Mouse (Mus musculus) kidney, postnatal 4 days (tissue): Measurements from ENCODE around the gene Usp38.
"Not testable (repeated sequence)": the region's sequence is repeated elsewhere in the genome, so short reads cannot be mapped to it uniquely, and the experiment has no call there.

Source experiments
- DNase-seq, 2 experiments: peaks; one replicate each; pipeline ENCODE4 v3.0.0; 2021; ENCODE audit warnings: mixed read lengths in 2 of 2

The Usp38 gene

DNA sequence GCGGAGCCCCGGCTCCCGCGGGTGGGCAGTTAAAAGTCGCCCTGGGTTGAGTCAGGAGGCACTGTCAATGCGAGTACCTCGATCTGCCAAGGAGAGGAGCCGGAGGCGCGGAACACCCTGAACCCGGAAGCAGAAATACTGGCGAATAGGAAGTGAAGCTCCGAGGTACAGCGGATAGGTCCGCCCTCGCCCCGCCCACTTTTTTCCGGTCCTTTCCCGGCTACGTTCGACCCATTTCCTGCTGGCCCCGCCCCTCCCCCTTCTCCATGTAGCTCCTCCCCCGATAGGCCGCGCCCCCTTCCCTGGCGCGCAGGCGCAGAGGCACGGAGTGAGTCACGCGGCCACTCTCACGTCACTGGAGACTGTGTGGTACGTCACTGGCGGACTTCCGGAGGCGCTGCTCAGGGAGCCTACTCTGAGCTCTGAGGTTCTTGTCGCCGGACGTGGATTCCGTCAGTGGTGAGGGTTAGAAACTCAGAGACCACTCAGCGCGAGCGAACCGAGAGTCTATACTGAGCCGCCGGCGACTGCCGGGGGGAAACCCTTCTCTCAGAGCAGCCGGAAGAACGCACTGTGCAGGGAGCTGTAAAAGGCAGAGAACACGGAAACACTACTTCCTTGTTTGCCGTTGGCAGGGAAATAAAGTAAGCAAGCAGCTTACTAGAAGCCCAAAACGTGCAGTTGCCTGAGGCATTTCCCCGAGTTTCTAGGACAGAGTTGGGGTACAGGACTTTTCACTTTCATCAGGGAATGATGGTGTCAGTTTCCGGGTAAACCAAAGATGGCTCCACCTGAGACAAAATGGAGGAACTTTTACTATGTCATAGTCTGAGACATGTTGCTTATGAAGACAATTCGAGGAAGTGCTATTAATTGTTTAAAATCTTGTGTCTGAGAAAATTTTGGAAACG, at the start of gene Usp38:
TSS of gene Usp38 (minus strand) at position 140 of the 911 bp plus-strand sequence.
- DNase-seq: peak; percentile 100

GRCm38 (mm10) chr8:81062566-81062965, 47.8 kb upstream of the Usp38 start:
- no peak for DNase-seq

DNA sequence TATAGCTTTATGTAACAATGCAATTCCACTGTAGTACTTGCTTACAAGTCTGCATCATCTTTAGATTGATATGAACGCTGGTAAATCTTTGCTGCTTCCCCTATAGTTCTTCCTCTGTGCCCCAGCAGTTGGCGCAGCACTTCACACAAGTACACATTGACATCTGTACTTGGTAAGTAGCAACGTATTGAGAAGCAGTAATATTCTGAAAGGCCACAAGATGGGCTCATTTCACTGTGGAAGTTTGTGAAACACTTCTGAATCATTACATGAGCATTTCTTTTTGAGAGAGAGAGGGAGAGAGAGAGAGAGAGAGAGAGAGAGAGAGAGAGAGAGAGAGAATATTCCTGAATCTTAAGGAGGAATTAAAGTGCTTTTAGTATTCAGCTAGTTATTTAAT, 47.2 kb upstream of the Usp38 start:
- peak; percentile 18 to 19 for DNase-seq

GRCm38 (mm10) chr8:81044201-81044600, 29.5 kb upstream of the Usp38 start:
- DNase-seq: peak in 1 of 2 experiments; percentile 7

DNA sequence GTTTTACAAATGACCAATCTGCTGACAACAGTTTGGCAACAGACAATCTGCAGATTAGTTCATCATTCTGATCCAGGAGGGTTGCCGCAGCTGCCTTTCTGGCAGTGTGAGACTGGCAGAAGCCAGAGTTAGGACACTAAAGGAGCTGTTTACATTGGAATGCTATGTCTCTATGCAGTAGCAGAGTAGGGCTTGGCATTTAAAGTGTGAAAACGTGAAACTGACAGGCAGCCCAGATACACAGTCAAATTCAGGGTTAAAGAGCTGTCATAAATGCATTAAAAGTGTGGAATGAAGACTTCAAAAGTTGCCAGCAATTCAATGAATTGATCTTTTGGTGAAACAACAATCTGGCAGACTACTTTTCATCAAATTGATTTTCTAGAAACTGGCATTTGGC, 13.3 kb upstream of the Usp38 start:
- DNase-seq: no peak

GRCm38 (mm10) chr8:81017548-81017947, 2.8 kb upstream of the Usp38 start:
- DNase-seq: not testable (repeated sequence)

DNA sequence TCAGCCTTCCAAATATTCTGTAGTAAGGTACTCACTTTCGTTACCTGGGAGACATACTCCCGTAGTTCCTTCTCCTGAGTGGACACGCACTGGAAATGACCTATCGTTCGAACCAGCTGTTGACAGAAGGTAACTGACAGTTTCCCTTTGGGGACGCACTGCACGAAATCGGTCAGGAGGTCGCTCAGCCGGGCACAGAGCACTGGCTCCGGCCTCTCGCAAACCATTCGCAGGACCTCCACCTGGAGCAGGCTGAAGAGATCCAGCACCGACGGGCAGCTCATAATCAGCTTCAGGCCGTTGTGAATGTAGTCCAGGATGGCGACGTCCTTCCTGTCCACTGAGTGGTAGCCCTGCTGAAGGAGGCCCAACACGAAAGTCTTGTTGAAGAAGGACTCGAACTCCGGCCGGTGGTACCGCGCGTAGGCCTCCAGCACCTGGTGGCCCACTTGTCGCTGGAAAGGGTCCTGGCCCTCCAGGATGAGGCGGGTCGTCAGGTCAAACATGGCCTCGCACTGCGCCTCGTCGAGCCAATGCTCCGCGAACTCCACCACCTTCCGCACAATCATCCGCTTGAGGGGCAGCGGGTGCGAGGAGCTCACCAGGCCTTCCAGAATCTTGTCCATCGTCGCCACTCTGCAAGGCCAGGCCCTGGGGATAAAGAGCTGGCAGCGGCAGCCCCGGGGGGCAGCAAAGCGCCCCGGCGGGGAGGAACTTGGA, 757 bp downstream of the Usp38 start:
- DNase-seq: peak in 1 of 2 experiments; percentile 53

- DNase-seq: no peak
Measured at GRCm38 (mm10) chr8:81012699-81013098, 2.0 kb downstream of the Usp38 start.

DNA sequence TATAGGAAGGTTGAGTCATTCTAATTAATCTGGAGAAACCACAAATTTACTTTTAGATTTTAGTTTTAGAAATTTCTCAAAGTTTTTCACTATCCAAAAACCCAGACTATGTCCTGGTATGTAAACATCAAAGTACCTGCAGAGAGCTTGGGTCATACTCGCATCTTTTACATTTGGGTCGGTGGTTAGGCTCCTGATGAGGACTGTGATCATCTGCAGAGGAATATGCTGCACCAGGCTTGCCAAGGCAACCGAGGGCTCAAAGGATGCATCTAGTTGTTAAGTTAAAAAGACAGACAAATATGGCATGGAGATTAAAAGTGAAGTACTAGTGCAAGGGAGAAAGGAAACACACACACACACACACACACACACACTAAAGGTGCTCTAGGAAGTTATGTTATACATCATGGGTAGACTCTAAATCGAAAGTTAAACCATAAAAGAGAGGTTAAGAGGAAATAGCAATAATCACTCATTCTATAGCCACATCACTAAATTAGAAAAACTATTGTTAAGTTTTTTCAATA, 2.6 kb downstream of the Usp38 start:
- DNase-seq: no peak

GRCm38 (mm10) chr8:81010386-81010785, 4.3 kb downstream of the Usp38 start:
- DNase-seq: no peak

DNA sequence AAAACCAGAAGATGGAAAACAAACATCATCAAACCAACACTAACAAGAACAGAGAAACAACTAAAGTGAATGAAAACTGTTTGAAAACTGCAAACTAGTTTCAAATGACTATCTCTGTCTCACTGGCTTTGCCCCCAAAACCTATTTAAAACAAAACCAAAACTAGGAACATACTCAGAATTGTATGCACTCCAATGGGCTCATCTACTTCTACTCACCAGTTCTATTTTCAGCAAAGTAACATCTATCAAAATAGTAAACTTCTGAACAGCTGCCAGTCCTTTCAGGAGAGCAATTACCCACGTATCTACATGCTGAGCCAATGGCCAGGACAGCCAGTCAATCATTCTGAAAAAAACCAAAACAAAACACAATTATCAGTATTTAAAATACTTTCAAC, 9.6 kb downstream of the Usp38 start:
- DNase-seq: no peak

DNA sequence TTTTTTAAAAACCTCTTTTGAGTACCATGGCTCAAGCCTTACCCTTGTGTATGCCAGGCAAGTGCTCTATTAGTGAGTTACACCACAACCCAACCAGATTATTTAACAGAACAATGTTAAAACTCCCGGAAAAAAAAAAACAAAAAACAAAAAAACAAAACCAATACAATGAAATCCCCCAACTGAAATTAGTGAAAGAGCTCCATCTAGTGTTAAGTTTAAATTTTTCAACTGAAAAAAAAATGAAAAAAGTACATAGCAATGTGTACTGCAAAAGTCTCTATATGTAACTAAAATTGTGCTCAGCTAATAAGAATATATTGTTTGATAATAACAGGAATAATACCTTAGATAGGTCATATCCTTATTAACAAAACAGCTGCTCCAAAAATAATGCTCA, 18.1 kb downstream of the Usp38 start:
- DNase-seq: no peak

DNA sequence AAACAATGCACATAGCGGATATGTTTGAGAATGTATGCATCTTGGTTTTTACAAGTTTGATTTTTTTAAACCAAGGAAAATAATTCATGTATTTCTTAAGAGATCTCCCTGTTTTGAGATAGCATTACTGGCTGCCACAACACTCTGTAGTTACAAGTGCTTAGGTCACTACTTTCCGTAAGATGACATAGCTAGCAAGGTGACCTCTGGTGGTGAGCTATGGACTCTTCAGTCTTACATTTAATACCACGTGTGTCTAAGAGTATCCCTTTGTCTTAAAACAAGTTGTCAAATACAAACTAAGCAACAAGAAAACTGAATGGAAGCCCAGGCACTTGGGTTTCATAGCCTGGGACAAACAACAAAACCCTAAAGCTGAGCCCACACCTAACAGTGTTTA, 22.8 kb downstream of the Usp38 start:
- DNase-seq: peak; percentile 33 to 56

DNA sequence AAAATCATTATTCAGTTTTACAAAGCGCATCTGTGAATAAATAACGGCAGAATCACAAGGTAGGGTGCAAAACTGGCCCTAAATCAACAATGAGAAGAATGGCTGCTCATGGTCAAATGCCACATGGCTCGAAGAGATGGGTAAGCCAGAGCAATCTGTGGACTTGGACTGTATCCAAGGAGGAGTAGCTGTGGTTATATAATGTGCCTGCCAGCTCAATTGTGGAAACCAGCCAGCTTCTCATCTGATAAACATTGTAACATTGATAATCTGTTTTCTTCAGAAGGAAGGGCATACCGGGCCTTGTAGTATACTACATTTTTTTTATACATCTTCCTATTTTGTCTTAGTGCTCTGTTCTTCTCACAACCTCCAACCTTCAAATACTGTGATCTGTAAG, 31.9 kb downstream of the Usp38 start:
- no peak for DNase-seq

DNA sequence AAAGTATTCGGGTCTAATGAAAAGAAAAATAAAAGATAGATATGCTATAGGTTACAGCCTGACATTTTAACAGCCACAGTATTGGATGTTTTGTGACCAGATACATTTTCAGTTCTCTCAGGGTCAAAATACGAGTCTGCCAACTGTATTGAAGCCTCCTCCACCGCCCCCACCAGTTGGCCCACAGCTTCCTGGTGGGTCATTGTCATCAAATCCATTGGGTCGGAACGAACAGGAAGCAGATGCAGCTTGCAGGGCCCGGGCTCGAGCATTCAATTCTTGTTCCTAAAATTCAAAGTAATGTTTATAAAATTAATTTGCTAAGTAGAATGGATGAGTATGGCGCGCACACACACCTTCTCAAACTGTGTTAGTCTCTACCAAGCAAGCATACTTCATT, 33.0 kb downstream of the Usp38 start:
- peak in 1 of 2 experiments; percentile 23 for DNase-seq

DNA sequence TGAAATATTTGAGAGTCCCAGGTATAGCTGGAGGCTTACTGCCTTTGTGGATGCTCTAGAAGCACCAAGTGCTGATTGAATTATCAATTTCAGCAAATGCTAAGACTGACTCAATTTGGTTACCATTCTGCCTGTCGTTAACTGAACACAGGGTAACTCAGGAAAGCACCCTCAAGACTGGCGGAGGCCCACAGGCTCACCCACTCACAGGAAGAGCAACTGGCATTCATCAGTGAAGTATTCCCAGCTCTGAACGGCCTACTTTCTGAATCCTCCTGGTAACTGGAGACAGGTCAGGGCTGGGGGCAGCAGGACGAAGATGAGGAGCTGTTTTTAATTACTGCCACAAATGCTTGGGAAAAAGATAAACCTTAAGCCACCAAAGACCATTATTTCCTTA, 34.7 kb downstream of the Usp38 start:
- DNase-seq: no peak

- no peak for DNase-seq
Measured at GRCm38 (mm10) chr8:80977231-80977630, 37.5 kb downstream of the Usp38 start.

GRCm38 (mm10) chr8:80971150-80971549, 43.6 kb downstream of the Usp38 start:
- DNase-seq: no peak

DNA sequence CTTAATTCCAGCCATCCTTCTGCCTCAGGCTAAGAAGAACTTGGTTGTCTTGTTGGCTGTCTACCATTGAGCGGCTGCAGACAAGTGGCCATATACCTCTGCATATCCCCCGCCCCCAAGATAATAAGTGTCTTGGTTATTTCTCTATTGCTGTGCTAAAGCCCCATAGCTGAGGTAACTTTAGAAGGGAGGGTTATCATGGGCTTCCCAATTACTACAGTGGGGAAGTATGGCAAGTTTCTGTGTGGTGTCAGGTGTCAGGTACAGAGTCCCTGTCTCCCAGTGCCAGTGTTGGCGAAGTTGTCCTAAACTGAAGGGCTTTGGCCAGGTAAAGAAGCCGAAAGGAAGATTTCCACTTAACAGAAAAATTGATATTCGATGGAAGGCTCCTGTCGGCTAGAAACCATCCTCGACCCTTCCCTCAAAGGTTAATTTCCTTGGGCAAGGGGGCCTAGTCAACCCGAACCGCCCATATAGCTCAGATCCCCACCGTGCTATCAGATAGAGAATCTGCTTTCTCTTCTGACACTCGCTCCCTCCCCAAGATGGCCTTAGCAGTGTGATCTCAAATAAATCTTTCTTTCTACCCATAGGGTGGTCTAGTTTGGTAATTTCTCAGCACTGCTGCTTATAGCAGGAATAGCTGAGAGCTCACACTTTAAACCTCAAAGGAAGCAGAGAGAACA, 44.6 kb downstream of the Usp38 start:
- DNase-seq: no peak

DNA sequence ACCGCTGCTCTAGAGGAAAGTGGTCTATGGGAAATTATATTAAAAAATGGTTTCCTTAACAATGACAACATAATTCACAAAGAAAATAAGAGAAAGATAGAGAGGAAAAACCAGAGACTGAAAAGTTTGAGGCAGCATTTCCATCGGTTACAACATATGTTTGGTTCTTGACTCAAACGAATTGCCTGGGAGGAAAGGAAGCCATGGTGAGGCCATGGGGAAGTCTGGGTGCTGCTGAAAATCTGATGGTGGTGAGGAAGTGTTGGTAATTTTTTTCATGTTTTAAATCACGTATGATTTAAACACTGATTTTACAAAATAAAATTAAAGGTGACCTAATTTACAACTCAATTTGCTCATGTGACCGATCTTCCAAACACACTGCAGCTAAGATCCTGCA, 45.3 kb downstream of the Usp38 start:
- no peak for DNase-seq

- no peak for DNase-seq
Measured at GRCm38 (mm10) chr8:80963095-80963494, 51.6 kb downstream of the Usp38 start.

GRCm38 (mm10) chr8:80962592-80962983, 52.1 kb downstream of the Usp38 start:
- DNase-seq: no peak

GRCm38 (mm10) chr8:80961937-80962591, 52.7 kb downstream of the Usp38 start:
- peak in 1 of 2 experiments; percentile 10 for DNase-seq
